Comparison of ENCODE assay signal across 16 mouse cellular contexts in the genomic region with DNA sequence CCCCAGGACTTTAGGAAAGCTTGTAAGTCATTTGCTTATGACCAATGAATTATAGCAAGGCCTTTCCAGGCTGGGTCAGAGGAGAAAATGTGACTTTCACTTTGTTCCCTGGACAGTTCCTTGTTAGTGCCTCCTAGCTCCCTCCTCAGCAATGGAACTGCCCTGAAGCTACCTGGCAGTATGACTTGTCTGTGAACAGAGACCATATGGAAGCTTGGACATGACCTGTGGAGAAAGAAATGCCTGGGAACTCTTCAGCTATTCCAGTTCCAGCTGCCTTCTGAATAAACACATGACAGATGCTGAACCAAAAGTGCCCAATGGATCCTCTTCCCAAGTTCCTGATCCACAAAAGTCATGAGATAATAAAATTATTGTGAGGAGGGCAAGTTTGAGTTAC.
"Had no signal": no experiment of that assay in that cellular context is flagged by ENCODE, and none has a peak within 500 bp of the region (broad histone marks: within the 10 kb centered on the region; RNA-seq: fewer than 3 reads in every experiment).

No protein-coding gene starts in this region.

- ATAC-seq: lung, postnatal 0 days had no signal

- H3K9ac ChIP-seq: kidney, embryonic 15.5 days; liver, embryonic 15.5 days; midbrain, embryonic 12.5 days; stomach, embryonic 15.5 days had no signal

- H3K36me3 ChIP-seq: kidney, embryonic 15.5 days; liver, embryonic 15.5 days; stomach, embryonic 15.5 days had no signal

- H3K27me3 ChIP-seq: kidney, embryonic 15.5 days; liver, embryonic 15.5 days; megakaryocyte, embryonic 14.5 days; midbrain, embryonic 12.5 days; stomach, embryonic 15.5 days had no signal

- H3K4me1 ChIP-seq: limb, embryonic 10.5 days; midbrain, embryonic 12.5 days had no signal

- H3K9me3 ChIP-seq: kidney, embryonic 15.5 days; limb, embryonic 10.5 days; liver, embryonic 15.5 days; megakaryocyte, embryonic 14.5 days; midbrain, embryonic 12.5 days; stomach, embryonic 15.5 days had no signal

- H3K27ac ChIP-seq: kidney, embryonic 15.5 days; limb, embryonic 10.5 days; liver, embryonic 15.5 days; macrophage; midbrain, embryonic 12.5 days; stomach, embryonic 15.5 days had no signal

- H3K4me3 ChIP-seq: kidney, embryonic 15.5 days; limb, embryonic 10.5 days; liver, embryonic 15.5 days; megakaryocyte, embryonic 14.5 days; midbrain, embryonic 12.5 days; stomach, embryonic 15.5 days had no signal

- H3K4me2 ChIP-seq: kidney, embryonic 15.5 days; liver, embryonic 11.5 days; liver, embryonic 15.5 days; midbrain, embryonic 12.5 days; stomach, embryonic 15.5 days had no signal

- DNase-seq: kidney, adult 2 months; kidney, postnatal 25 days; lung, adult 2 months; right cerebral cortex, adult 18-20 months; spleen, adult 18-20 months; thymus, adult 2 months; thymus, postnatal 25 days had no signal
